Mouse (Mus musculus): ENCODE results near the gene Srm. TPM values are rescaled to one million over a fixed set of nuclear protein-coding genes. Genes with fewer than 3 reads are reported as not detected.

Srm gene
- polyA plus RNA-seq, 1 experiment, result 282 TPM

GRCm38 (mm10) chr4:148591637-148592380, 506 bp downstream of the Srm start:
- Histone ChIP-seq H3K4me3 (ENCODE audit: insufficient read depth, poor library complexity, severe bottlenecking) (peak overlapping the region; percentile 87), H3K36me3 (ENCODE audit: control insufficient read depth, insufficient read depth) (peaks cover 42% of the 10 kb centered on the region), H3K79me3 (ENCODE audit: low read depth) (peaks cover 26% of the 10 kb centered on the region), H3K27me3 (ENCODE audit: control insufficient read depth, insufficient read depth, insufficient read length) (no peaks in the 10 kb centered on the region), H3ac (ENCODE audit: control insufficient read depth, insufficient read length, low read depth) (peak overlapping the region; percentile 89), H3K79me2 (ENCODE audit: control insufficient read depth, insufficient read depth) (peaks cover 47% of the 10 kb centered on the region)
- TF ChIP-seq USF1 (IDR thresholded peaks at IDR 0.05; ENCODE audit: low read depth), result no peak
- TF ChIP-seq MAX (IDR thresholded peaks at IDR 0.05), result peak; percentile 90

DNA sequence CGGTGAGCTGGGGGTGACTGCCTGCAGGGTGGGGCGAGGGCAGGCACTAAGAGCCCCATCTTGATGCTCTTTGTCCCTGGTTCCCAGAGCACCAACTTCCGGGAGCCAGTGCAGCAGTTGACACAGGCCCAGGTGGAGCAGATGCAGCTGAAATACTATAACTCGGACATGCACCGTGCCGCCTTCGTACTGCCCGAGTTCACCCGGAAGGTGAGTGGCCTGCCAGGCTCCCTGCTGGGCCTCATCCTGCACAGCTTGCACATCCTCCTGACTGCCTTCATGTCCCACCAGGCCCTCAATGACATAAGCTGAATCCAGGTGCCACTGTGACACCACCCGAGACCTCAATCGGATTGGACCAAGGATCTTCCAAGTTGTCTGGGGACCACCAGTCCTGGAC, 2.7 kb downstream of the Srm start:
- TF ChIP-seq USF1 (IDR thresholded peaks at IDR 0.05; ENCODE audit: low read depth) (no peak), CTCF (IDR thresholded peaks at IDR 0.05; ENCODE audit: control insufficient read depth, insufficient read depth, insufficient read length) (no peak), MAX (IDR thresholded peaks at IDR 0.05) (no peak), CEBPB (IDR thresholded peaks at IDR 0.05; ENCODE audit: low read depth) (no peak), MYOD1 (IDR thresholded peaks at IDR 0.05; ENCODE audit: control insufficient read depth, insufficient read length, low read depth) (no peak), FOSL1 (IDR thresholded peaks at IDR 0.05; ENCODE audit: insufficient read depth, low read length, poor library complexity, severe bottlenecking) (no peak), MYOG (IDR thresholded peaks at IDR 0.05; ENCODE audit: control insufficient read depth, extremely low read depth, insufficient read length) (no peak)
- H3K79me3 ChIP-seq (ENCODE audit: low read depth), result peaks cover 26% of the 10 kb centered on the region
- H3K4me3 ChIP-seq (ENCODE audit: insufficient read depth, poor library complexity, severe bottlenecking), result no peak overlapping the region
- H3K36me3 ChIP-seq (ENCODE audit: control insufficient read depth, insufficient read depth), result peaks cover 59% of the 10 kb centered on the region
- peaks cover 47% of the 10 kb centered on the region for H3K79me2 ChIP-seq (ENCODE audit: control insufficient read depth, insufficient read depth)
- H3K27me3 ChIP-seq (ENCODE audit: control insufficient read depth, insufficient read depth, insufficient read length), result no peaks in the 10 kb centered on the region
- no peak overlapping the region for H3ac ChIP-seq (ENCODE audit: control insufficient read depth, insufficient read length, low read depth)

DNA sequence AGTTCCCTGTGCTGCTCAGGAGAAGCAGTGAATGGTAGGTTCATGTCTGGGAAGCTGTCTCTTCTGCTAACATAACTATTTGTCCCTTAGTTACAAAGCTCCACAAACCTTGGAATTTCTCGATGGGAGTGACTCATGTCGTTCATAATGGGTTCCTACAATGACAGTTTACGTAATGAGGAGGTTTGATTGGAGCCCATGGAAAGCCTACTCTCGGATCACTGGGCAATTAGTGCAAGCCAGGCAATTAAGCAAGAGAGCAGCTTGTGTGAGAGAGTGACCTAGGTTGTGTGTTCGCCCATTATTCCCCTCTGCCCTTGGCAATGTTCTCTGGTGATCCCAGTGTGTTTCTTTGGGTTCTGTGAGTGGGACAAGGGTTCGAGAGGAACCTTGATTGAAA, 4.6 kb downstream of the Srm start:
- Histone ChIP-seq H3K79me3 (ENCODE audit: low read depth) (peaks cover 26% of the 10 kb centered on the region), H3K79me2 (ENCODE audit: control insufficient read depth, insufficient read depth) (peaks cover 47% of the 10 kb centered on the region), H3K27me3 (ENCODE audit: control insufficient read depth, insufficient read depth, insufficient read length) (no peaks in the 10 kb centered on the region), H3K36me3 (ENCODE audit: control insufficient read depth, insufficient read depth) (peaks cover 63% of the 10 kb centered on the region), H3ac (ENCODE audit: control insufficient read depth, insufficient read length, low read depth) (no peak overlapping the region), H3K4me3 (ENCODE audit: insufficient read depth, poor library complexity, severe bottlenecking) (no peak overlapping the region)
- TF ChIP-seq CTCF (IDR thresholded peaks at IDR 0.05; ENCODE audit: control insufficient read depth, insufficient read depth, insufficient read length) (no peak), USF1 (IDR thresholded peaks at IDR 0.05; ENCODE audit: low read depth) (no peak), MYOD1 (IDR thresholded peaks at IDR 0.05; ENCODE audit: control insufficient read depth, insufficient read length, low read depth) (no peak), CEBPB (IDR thresholded peaks at IDR 0.05; ENCODE audit: low read depth) (no peak), MAX (IDR thresholded peaks at IDR 0.05) (no peak)

- peaks cover 43% of the 10 kb centered on the region for H3K79me2 ChIP-seq (ENCODE audit: control insufficient read depth, insufficient read depth)
- no peaks in the 10 kb centered on the region for H3K27me3 ChIP-seq (ENCODE audit: control insufficient read depth, insufficient read depth, insufficient read length)
- no peak overlapping the region for H3K4me3 ChIP-seq (ENCODE audit: insufficient read depth, poor library complexity, severe bottlenecking)
- H3K36me3 ChIP-seq (ENCODE audit: control insufficient read depth, insufficient read depth), result peaks cover 63% of the 10 kb centered on the region
- H3K79me3 ChIP-seq (ENCODE audit: low read depth), result peaks cover 26% of the 10 kb centered on the region
- H3ac ChIP-seq (ENCODE audit: control insufficient read depth, insufficient read length, low read depth), result no peak overlapping the region
- TF ChIP-seq MYOD1 (IDR thresholded peaks at IDR 0.05; ENCODE audit: control insufficient read depth, insufficient read length, low read depth), result no peak
- TF ChIP-seq CTCF (IDR thresholded peaks at IDR 0.05; ENCODE audit: control insufficient read depth, insufficient read depth, insufficient read length), result no peak
- no peak for TF ChIP-seq MYOG (IDR thresholded peaks at IDR 0.05; ENCODE audit: control insufficient read depth, extremely low read depth, insufficient read length)
- no peak for TF ChIP-seq FOSL1 (IDR thresholded peaks at IDR 0.05; ENCODE audit: insufficient read depth, low read length, poor library complexity, severe bottlenecking)
- no peak for TF ChIP-seq USF1 (IDR thresholded peaks at IDR 0.05; ENCODE audit: low read depth)
- no peak for TF ChIP-seq MAX (IDR thresholded peaks at IDR 0.05)
- no peak for TF ChIP-seq CEBPB (IDR thresholded peaks at IDR 0.05; ENCODE audit: low read depth)
These were observed 5.4 kb downstream of the Srm start for GRCm38 (mm10) chr4:148596731-148597130.

DNA sequence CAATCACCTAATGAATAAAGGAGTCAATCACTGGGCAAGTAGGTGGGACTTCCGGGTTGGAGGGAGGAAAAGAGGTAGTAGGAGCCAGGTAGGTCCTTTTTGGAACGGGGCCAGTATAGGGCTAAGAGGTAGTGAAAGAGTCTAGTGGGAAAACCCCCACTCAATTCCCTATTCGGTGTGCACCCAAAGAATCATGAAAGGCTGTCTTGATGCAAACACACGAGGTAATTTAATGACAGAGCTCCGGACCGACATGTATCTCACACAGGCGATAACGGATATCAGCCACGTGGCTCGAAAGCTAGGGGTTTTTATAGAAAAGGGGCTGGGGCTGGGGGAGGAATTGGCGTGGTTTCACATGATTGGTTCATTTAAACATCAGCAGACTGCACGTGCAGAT, 7.5 kb downstream of the Srm start:
- H3K4me3 ChIP-seq (ENCODE audit: insufficient read depth, poor library complexity, severe bottlenecking), result no peak overlapping the region
- peaks cover 50% of the 10 kb centered on the region for H3K36me3 ChIP-seq (ENCODE audit: control insufficient read depth, insufficient read depth)
- H3K79me2 ChIP-seq (ENCODE audit: control insufficient read depth, insufficient read depth), result peaks cover 22% of the 10 kb centered on the region
- H3K27me3 ChIP-seq (ENCODE audit: control insufficient read depth, insufficient read depth, insufficient read length), result no peaks in the 10 kb centered on the region
- no peak overlapping the region for H3ac ChIP-seq (ENCODE audit: control insufficient read depth, insufficient read length, low read depth)
- TF ChIP-seq FOSL1 (IDR thresholded peaks at IDR 0.05; ENCODE audit: insufficient read depth, low read length, poor library complexity, severe bottlenecking) (no peak), MAX (IDR thresholded peaks at IDR 0.05) (no peak), CEBPB (IDR thresholded peaks at IDR 0.05; ENCODE audit: low read depth) (no peak), MYOG (IDR thresholded peaks at IDR 0.05; ENCODE audit: control insufficient read depth, extremely low read depth, insufficient read length) (no peak), MYOD1 (IDR thresholded peaks at IDR 0.05; ENCODE audit: control insufficient read depth, insufficient read length, low read depth) (no peak), USF1 (IDR thresholded peaks at IDR 0.05; ENCODE audit: low read depth) (no peak), CTCF (IDR thresholded peaks at IDR 0.05; ENCODE audit: control insufficient read depth, insufficient read depth, insufficient read length) (no peak)
- peaks cover 7% of the 10 kb centered on the region for H3K79me3 ChIP-seq (ENCODE audit: low read depth)

- no peak overlapping the region for H3K4me3 ChIP-seq (ENCODE audit: insufficient read depth, poor library complexity, severe bottlenecking)
- H3K79me2 ChIP-seq (ENCODE audit: control insufficient read depth, insufficient read depth), result peaks cover 7% of the 10 kb centered on the region
- H3ac ChIP-seq (ENCODE audit: control insufficient read depth, insufficient read length, low read depth), result no peak overlapping the region
- peaks cover 35% of the 10 kb centered on the region for H3K36me3 ChIP-seq (ENCODE audit: control insufficient read depth, insufficient read depth)
- H3K27me3 ChIP-seq (ENCODE audit: control insufficient read depth, insufficient read depth, insufficient read length), result no peaks in the 10 kb centered on the region
- peaks cover 3% of the 10 kb centered on the region for H3K79me3 ChIP-seq (ENCODE audit: low read depth)
- TF ChIP-seq CEBPB (IDR thresholded peaks at IDR 0.05; ENCODE audit: low read depth) (no peak), MYOD1 (IDR thresholded peaks at IDR 0.05; ENCODE audit: control insufficient read depth, insufficient read length, low read depth) (no peak), USF1 (IDR thresholded peaks at IDR 0.05; ENCODE audit: low read depth) (no peak), MYOG (IDR thresholded peaks at IDR 0.05; ENCODE audit: control insufficient read depth, extremely low read depth, insufficient read length) (no peak)
These were observed 9.0 kb downstream of the Srm start for GRCm38 (mm10) chr4:148600316-148600715.
